Mouse (Mus musculus): Measurements from ENCODE around the gene Dnmt3l.

Dnmt3l gene

DNA sequence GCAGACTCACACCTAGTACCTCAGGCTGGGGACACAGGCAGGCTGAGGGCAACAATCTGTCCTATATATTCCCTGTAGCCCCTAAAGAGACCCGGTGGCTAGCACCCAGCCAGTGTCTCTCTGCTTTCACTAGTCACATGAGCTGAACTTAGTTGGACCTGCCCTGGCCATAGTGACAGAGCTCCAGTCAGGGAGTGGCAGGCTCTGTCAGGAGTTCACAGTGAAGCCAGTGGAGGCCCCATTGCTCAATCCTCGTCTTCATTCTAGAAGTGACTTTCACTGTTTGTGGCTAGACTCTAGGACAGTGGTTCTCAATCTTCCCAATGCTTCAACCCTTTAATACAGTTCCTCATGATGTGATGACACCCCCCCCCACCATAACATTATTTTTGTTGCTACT, 9.8 kb upstream of the Dnmt3l start:
- no peak for DNase-seq (ENCODE audit: low read depth, low spot score)

DNA sequence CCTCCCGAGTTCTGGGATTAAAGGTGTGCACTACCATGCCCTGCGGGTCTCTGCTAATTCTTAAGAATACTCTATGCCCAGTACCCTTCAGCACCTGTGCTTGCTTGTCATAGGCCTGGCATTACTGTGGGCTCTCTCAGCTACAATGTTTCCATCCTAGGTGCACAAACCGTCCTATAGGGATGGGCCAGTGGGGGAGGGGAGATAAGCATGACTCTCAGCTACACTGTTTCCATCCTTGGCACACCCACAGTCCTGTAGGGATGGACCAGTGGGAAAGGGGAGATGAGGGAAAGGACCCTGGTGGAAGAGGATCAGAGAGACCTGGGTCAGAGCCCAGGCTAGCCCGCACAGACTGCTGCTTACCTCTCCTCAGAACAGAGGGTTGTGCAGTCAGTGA, 4.6 kb upstream of the Dnmt3l start:
- DNase-seq (ENCODE audit: low read depth, low spot score) = no peak

DNA sequence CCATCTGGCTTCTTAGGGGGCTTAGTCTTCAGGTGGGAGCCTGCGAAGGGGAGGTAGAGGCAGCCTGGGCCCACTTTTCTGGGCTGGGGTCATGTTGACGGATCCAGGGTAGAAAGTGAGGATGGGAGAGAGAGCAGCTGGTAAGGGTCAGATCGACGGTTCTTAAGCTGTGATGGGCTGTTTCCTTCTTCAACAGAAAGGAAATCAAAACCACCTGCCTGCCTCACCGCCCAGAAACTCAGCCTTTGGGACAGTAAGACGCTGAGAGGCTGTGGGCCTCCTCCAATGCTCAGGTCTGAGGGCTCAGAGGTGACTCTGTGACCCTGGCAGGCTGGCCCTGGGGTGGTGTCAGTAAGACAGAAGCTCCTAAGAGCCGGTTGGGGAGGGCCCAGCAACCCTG, 349 bp downstream of the Dnmt3l start:
- no peak for DNase-seq (ENCODE audit: low read depth, low spot score)

DNA sequence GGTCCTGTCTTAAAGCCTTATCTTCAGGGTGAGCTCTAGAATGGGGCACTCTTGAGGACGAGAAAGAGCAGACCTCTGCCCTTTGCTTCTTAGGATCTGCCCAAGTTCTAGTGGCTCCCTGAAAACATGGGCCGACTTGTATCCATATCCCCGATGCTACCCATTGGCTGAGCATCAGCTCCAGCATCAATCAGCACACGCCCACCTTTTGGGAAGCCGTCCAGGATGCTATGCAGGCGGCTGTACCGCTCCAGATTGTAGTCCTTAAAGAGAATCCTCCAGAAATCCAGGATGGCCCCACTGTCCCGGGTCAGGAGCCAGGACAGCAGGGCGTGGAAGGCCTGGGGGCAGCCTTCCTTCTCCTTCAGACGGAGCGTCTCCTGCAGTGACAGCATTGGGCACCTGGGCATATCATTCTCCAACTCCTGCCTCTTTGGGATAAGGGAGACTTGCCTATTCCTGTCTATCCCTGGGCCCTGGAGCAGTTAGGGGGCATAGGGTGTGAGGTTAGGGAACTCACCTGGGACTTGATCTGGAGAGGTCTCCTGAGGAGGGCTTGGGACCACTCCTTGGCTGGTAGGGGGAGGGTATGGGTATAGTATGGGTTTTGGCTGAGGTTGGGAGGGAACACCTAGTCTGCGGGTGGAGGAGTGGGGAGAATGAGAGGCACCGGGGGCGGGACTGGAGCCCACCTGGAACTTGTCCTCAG, 1.1 kb downstream of the Dnmt3l start:
- DNase-seq (ENCODE audit: low read depth, low spot score) = no peak

DNA sequence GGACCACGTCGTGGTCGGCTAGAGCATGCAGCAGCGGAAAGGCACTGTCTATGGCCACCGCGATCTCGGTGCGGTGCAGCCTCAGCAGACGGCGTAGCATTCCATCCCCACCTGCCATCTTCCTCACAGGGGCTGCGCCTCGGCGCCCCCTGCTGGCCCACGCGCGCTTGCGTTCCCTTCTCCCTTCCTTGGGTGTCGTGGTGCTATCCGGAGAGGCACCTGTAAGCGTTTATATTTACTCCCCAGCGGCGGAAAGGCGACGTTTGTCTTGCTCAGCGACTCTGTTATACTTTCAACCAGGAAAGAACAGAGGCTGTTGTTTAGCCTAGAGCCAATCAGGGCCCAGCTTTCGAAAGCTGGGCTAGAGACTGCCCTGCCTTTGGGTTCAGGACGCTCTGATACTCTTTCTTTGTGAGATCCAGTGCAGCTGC, 1.7 kb downstream of the Dnmt3l start, which contains the start of gene Aire:
Aire (minus strand) TSS at position 205 of the 431 bp plus-strand sequence.
- DNase-seq (ENCODE audit: low read depth, low spot score) = no peak

DNA sequence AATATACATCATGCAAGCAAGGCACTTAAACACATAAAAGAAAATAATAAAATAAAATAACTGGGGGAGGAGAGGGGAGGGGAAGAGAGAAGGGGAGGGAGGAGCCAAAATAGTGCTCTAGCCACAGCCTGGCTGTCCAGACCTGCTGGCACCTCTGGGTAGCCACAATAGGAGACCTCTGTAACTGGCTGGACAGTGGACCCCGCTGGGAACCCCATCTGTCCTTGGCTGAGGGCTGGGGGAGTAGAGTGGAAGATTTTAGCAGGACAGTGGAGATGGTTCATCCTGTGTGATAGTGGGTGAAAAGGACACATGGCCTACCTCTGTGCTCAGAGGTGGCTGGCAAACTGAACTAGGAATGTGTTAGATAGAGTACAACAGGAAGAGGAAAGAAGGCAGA, 2.8 kb downstream of the Dnmt3l start:
- DNase-seq (ENCODE audit: low read depth, low spot score) = no peak

DNA sequence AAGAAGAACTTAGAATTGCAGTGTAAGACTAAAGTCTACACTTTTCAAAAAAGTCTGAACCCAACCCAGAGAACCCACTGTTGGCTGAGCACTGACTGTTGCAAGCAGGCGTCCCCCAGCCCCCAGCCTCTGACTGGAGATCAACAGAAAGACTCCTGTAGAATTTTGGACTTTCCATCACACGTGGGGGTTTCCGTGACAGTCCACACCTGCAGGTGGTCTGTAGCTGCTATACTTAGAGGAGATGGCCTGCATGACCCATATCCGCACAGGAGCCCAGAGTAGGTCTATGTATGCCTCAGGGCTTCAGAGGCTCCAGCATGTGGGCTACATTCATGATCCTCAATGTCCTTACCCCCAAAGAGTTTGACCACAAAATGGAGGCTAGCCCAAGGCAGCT, 4.6 kb downstream of the Dnmt3l start:
- no peak for DNase-seq (ENCODE audit: low read depth, low spot score)

DNA sequence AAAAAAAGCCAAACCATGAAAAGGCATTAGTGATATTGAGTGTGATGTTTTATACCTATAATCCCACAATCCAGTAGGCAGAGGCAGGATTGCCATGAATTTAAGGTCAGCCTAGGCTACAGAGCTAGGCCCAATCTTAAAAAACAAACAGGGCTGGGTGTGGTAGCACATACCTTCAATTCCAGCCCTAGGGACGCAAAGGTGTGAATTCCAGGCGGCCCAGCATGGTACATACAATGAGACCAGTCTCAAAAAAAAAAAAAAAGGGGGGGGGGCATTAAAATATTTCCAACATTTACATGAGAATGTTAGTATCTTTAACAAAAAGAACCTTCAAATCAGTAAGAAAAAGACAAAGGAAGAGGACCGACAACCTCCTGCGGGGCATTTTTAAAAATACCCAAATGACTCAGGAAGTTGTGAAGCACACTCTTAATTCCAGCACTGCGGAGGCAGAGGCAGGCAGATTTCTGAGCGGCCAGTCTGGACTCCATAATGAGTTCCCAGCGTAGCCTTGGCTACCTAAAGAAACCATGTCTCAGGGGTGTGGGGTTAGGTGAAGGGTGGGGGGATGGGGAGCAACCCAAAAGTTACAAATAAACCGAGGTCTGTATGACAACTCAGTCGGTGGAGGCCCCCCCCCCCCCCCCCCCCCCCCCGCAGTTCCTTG, 6.4 kb downstream of the Dnmt3l start:
- DNase-seq (ENCODE audit: low read depth, low spot score) = no peak

DNA sequence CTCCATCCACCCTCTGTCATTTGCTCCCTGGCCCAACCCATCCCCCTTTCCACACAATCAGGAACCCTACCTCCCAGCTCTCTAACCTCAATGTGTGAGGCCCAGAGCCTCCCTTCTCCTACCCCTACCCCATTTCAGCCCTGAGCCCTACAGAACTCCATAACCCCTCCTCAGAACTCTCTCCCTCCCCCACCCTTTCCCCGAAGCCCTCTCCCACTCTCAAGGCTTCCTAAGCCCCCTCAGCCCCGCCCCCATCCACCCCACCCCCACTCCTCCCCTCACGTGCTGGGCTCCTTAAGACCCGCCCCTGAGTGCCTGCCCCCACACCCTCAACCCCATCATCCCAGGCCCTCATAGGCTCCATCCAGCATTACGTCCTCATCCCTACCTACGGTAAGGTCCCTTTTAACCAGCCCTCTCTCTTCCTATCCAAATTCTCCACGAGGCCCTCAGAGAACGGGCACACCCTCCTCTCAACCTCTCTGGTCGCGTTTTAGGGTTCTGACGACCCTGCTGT, 7.8 kb downstream of the Dnmt3l start:
- no peak for DNase-seq (ENCODE audit: low read depth, low spot score)

DNA sequence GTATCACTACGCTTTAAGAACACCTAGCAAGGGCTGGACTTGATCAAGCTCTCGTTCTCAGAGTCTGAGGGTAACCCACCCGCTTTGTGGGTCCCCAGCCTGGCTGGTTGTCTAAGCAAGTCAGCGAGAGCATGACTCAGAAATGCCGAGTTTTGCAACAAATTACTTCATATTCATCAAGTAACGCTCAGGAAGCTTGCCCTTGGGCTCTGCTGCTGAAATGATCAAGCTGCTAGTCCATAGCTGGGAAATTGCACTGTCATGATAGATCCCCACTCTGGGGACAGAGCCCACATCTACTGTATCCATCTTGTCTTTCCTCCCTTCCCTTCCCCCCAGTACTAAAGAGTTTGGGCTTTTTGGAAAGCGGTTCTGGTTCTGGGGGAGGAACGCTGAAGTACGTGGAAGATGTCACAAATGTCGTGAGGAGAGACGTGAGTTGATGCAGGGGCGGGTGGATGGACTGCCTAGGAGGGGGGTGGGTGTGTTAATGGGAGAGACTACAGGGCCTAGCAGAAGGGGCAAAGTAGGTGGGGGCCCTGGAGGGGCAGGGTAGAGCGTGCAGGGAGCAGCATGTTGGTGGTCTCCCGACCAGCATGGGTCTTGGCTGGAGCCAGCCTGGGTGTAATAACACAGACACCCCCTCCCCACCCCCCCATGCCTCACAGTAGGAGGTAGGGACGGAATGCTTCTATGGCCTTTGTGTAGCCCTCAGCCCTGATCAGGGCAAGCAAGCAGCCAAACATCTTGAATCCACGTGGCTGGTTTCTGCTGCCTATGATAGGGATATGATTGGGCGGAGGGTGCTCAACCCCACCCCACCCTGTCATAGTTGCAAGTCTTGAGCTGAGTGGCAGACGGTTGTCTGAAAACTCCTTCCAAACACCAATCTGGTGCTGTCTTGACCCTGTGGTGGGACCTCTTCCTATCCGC, 13.2 kb downstream of the Dnmt3l start:
- DNase-seq (ENCODE audit: low read depth, low spot score) = peak; percentile 55

DNA sequence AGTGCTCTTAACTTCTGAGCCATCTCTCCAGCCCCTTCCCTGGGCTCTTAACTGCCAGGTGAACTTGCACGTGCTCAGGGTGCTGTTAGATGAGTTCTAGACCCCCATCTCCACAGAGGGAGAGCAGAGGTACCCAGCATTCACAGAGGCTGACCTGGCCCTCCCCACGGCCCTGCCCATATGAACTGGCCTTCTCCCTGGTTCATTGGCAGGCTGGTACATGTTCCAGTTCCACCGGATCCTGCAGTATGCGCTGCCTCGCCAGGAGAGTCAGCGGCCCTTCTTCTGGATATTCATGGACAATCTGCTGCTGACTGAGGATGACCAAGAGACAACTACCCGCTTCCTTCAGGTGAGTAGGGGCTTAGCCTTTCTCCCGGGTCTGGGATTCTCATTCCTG, 15.3 kb downstream of the Dnmt3l start:
- DNase-seq (ENCODE audit: low read depth, low spot score) = no peak

DNA sequence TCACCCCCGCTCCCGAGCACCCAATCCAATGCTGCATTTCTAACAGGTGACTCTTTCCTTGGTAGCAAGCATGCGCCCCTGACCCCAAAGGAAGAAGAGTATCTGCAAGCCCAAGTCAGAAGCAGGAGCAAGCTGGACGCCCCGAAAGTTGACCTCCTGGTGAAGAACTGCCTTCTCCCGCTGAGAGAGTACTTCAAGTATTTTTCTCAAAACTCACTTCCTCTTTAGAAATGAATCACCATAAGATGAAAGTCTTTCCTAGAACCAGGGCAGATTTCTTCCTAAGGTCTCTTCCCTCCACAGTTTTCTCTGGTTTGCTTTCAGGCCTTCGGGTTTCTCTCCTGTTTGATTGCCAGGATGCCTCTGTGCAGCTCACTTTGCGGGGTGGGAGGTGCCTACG, 21.4 kb downstream of the Dnmt3l start:
- no peak for DNase-seq (ENCODE audit: low read depth, low spot score)

DNA sequence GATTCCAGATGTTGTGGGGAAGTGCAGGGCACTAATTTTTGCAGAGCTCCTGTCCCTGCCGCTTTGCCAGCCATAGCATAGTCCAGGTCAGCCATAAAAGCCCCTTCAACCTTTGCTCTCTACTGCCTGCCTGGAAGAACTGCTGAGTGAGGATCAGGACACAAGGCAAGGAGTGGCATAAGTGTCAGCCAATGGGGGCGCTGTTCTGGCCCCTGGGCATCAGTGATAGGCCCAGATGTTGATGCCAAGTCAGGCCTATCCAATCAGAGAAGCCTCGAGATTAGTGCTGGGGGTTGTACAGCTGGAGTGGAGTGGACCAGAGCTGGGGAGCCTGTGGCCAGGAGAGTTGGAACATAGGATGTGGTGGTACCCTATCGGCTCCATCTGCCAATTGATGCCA, 25.5 kb downstream of the Dnmt3l start:
- DNase-seq (ENCODE audit: low read depth, low spot score) = no peak

DNA sequence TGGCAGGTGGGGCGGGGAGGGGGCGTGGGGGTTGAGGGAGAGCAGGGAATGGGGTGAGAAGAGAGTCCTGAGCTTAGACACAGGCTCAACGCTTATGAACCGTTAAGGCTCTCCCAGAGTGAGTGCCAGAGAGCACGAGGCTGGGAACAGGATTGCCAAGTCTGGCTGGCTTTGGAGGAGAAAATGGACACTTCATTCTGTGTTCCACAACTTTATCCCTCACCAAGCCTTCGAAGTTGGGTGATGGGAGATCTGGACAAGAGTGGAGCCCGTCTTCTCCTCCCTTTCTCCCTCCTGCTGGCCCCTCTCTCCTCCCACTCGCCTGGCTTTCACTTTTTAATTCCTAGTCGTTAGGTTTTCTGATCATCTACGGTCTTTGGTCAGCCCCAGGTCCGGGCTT, 26.8 kb downstream of the Dnmt3l start:
- DNase-seq (ENCODE audit: low read depth, low spot score) = no peak

DNA sequence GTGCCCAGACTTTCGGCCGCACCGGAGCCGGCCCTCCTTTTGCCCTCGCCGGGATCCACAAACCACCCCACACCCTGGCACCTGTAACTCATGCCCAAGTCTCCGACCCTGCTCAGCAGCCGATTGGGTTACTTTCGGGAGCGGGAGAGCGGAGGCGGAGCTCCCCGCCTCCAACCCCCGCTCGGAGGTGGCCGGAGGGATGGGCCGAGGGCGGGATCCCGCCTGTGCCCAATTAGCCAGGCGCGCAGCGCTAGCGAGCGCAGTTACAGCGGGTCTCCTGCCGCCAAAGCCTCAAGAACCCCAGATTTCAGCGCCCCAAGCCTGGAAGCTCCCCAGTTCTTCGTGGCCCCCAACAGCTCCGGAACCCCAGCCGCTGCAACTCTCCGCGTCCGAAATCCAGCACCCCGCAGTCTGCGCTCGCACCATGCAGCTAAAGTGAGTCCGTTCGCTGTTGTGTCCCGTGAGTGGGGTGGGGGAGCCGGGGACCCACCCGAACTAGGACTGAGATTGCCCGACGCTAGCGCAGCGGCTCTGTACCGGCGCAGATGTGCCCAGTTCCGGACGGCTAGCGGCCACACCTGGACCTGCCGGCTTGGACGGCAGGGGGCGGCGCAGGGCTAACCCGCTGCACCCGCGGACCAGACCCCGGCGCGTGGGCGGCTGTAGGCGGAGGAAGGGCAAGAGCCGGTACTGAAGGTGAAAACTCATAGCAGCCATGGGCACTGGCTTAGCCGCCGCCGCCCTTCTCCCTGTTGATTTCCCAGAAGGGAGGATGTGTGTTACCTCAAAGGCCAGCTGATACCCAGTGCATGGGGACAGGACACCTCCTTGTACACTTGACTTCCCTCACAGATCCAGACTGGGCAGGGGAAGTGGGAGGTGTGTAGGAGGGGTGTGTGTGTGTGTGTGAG, 27.6 kb downstream of the Dnmt3l start, which contains the start of gene Icosl:
Icosl (plus strand) TSS at position 202 of the 911 bp plus-strand sequence.
- DNase-seq (ENCODE audit: low read depth, low spot score) = no peak

DNA sequence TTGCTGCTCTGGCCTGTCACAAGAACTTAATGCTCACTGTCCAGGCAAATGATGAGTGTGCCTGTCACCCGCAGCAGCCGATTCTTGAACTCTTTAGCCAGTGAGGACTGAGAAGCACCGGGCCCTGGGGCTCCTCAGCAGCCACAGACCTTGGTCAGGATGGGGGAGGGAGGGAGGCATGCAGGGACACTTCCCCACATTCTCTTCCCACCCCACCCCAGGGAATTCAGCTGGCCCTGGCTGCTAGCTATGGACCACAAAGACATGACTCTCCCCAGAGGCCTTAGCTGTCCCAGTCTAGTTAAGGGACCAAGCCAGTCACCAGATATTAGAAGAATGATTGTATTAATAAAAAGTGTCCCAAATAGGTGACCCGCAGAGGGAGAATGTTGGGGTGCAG, 32.4 kb downstream of the Dnmt3l start:
- DNase-seq (ENCODE audit: low read depth, low spot score) = no peak

DNA sequence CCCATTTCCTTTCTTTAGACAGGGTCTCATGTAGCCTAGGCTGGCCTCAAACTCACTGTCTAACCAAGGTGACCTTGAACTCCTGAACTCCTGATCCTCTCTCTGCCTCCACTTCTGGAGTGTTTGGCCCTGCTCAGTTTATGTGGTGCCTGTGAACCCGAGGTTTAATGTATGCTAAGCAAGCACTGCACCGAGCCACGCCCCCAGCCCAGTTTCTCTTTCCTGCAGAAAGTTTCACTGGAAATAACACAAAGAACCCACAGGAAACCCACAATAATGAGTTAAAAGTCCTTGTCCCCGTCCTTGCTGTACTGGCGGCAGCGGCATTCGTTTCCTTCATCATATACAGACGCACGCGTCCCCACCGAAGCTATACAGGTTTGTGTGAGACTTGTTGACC, 33.2 kb downstream of the Dnmt3l start:
- no peak for DNase-seq (ENCODE audit: low read depth, low spot score)

DNA sequence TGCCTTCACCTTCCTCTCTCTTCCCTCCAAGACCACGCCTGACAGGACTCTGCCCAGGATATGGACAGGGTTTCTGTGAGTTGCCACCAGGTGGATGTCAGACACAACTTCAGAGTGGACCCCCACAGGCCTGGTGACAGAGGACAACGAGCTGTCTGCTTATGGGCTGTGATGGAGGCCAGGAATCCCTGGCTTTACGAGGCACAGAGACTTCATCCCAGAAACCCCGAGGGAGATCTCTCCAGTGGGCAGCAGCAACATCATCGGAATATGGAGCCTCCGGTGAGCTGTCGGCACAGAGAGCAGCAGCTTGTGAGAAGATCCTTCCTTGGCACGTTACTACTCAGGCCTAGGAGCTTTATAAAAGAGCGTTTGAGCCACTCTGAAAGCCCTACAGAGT, 36.1 kb downstream of the Dnmt3l start:
- DNase-seq (ENCODE audit: low read depth, low spot score) = no peak

DNA sequence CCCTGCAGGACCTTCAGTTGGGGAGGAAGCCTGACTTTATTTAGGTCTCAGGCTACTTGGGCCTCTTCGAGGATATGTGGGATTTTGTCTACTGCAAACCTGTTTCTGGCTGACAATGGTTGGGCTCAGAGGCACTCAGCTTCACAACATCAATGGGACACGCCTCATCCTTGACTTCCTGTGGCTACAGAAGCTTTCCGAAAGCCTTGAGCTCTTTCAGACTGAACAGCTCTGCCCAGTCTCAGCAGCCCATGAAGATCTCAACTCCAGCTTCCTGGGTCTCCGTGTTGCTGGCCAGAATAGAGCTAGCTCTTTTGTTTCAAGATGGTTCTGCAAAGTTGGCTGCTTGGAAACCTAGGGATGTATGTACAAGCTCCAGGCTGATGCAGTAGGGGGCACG, 36.5 kb downstream of the Dnmt3l start:
- no peak for DNase-seq (ENCODE audit: low read depth, low spot score)

DNA sequence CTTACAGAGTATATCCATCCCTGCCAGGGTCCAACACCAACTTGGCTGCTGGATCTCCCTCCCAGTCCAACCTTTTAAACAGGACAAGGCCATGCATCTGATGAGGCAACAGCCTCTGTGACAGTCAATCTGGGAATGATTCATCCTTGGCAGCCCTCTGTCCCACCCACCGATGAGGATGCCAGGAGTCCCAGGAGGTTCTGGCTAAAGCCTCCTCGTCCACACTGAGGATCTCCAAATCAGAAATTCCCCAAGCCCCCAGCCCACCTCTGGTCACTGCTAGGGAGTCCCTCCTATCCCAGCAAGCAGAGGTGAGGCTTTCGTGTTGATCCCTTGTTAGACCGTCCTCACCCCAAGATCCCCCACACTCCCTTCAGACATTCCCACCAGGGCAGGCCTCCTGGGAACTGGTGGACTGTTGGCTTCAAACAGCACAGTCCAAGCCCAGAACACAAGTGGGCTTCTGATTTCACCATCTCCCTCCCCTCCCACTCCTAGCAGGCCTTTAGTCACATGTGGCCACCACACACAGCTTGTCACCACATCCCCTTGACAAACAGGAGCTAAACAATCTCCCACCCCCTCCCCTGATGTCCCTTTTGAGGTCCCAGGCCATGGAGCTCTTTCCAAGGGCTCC, 38.3 kb downstream of the Dnmt3l start:
- peak; percentile 44 for DNase-seq (ENCODE audit: low read depth, low spot score)
